Mouse (Mus musculus): ENCODE data around the gene Ppp3ca. TPM values are rescaled to one million over a fixed set of nuclear protein-coding genes. Genes with fewer than 3 reads are reported as not detected.
A peak's percentile ranks its signal among the peaks of the same experiment; 100 is the strongest.

Ppp3ca gene
- polyA plus RNA-seq, 1 experiment from 2014 or later: 67.2 TPM

GRCm38 (mm10) chr3:136864306-136864705 is 194.4 kb downstream of the Ppp3ca start:
- no peak overlapping the region for H3K27ac ChIP-seq (replicated peaks in 1 of 2; ENCODE audit: control insufficient read depth in 1 of 2, insufficient read depth in 1 of 2, low read depth in 2 of 2, low read length in 2 of 2)
- H3K4me1 ChIP-seq (ENCODE audit: control insufficient read depth in 2 of 2, insufficient read depth in 2 of 2, low read length in 2 of 2): no peaks in the 10 kb centered on the region
- no peak for ATAC-seq (ENCODE audit: insufficient number of reproducible peaks, insufficient read depth, low FRiP score, low read depth)
- no peak overlapping the region for H3K4me2 ChIP-seq (ENCODE audit: low read length)
- H3K9me3 ChIP-seq (ENCODE audit: control insufficient read depth, low read length): no peaks in the 10 kb centered on the region
- H3K36me3 ChIP-seq (ENCODE audit: control insufficient read depth, insufficient read depth, low read length): no peaks in the 10 kb centered on the region
- no peaks in the 10 kb centered on the region for H3K27me3 ChIP-seq (ENCODE audit: control insufficient read depth, insufficient read depth, low read length)
- no peak overlapping the region for H3K9ac ChIP-seq (ENCODE audit: low read length)
- H3K4me3 ChIP-seq (ENCODE audit: control insufficient read depth in 1 of 2, insufficient read depth in 1 of 2, low read depth in 1 of 2, low read length in 2 of 2): no peak overlapping the region

DNA sequence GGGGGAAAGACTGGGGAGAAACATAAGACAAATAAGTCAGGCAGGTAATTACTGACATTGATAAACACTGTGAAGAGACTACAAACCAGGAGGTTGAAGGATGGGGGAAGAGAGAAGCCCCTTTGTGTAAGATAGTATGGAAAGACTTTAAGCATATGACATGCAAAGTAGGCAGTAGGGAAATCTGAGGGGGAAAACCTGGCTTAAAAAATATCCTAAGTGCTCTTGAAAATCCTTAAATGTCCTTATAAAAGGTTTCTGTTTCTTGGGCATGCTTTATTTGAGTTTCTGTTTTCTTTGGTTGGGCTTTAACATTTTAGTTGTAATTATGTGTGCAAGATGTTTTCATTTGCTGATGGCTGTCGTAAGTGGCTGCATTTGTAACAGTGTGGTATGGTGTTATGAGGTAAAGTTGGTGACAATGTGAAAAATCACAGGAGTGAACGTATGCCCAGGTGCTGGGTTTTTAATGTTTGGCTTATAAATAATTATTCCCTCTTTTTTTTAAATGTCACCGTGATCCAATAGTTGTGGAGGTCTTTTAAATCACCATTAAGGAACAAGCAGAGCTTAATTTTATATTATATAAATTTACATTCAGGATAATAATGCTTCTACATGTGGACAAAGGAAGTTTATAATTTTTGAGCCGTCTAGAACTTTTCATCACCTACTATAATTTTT is 195.4 kb downstream of the Ppp3ca start:
- H3K9me3 ChIP-seq (ENCODE audit: control insufficient read depth, low read length): no peaks in the 10 kb centered on the region

DNA sequence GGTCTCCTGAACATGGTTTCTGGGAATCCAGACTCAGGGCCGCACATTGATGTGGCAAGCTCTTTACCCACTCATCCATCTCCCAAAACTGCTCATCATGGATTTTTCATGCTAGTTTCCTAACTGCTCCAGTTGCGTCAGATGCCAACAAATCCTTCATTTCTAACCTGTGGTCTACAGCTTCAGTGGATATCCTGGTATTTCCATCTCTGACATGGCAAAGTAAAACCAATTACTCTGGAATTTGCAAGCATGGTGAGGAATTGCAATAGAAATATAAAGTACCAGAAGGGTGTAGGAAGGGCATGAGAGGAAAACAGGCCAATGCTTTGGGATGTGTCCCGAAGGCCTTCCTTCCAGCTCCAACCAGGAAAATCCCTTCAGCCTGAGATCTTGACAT is 196.2 kb downstream of the Ppp3ca start:
- no peaks in the 10 kb centered on the region for H3K36me3 ChIP-seq (ENCODE audit: control insufficient read depth, insufficient read depth, low read length)
- H3K4me3 ChIP-seq (ENCODE audit: control insufficient read depth in 1 of 2, insufficient read depth in 1 of 2, low read depth in 1 of 2, low read length in 2 of 2): no peak overlapping the region
- no peaks in the 10 kb centered on the region for H3K27me3 ChIP-seq (ENCODE audit: control insufficient read depth, insufficient read depth, low read length)
- H3K9me3 ChIP-seq (ENCODE audit: control insufficient read depth, low read length): no peaks in the 10 kb centered on the region
- no peak overlapping the region for H3K9ac ChIP-seq (ENCODE audit: low read length)
- H3K4me2 ChIP-seq (ENCODE audit: low read length): no peak overlapping the region
- WGBS: 94% methylated on average over 3 of the region's 3 CpGs
- H3K27ac ChIP-seq (replicated peaks in 1 of 2; ENCODE audit: control insufficient read depth in 1 of 2, insufficient read depth in 1 of 2, low read depth in 2 of 2, low read length in 2 of 2): no peak overlapping the region
- H3K4me1 ChIP-seq (ENCODE audit: control insufficient read depth in 2 of 2, insufficient read depth in 2 of 2, low read length in 2 of 2): peaks cover 0 to 2% of the 10 kb centered on the region in 2 experiments; a peak in 2 of 4 replicates
- ATAC-seq (ENCODE audit: insufficient number of reproducible peaks, insufficient read depth, low FRiP score, low read depth): no peak

More for the DNA sequence above, 195.4 kb downstream of the Ppp3ca start:
- H3K4me3 ChIP-seq (ENCODE audit: control insufficient read depth in 1 of 2, insufficient read depth in 1 of 2, low read depth in 1 of 2, low read length in 2 of 2): no peak overlapping the region
- H3K9ac ChIP-seq (ENCODE audit: low read length): no peak overlapping the region
- H3K4me1 ChIP-seq (ENCODE audit: control insufficient read depth in 2 of 2, insufficient read depth in 2 of 2, low read length in 2 of 2): no peaks in the 10 kb centered on the region
- H3K27ac ChIP-seq (replicated peaks in 1 of 2; ENCODE audit: control insufficient read depth in 1 of 2, insufficient read depth in 1 of 2, low read depth in 2 of 2, low read length in 2 of 2): no peak overlapping the region
- no peaks in the 10 kb centered on the region for H3K27me3 ChIP-seq (ENCODE audit: control insufficient read depth, insufficient read depth, low read length)
- H3K36me3 ChIP-seq (ENCODE audit: control insufficient read depth, insufficient read depth, low read length): no peaks in the 10 kb centered on the region
- no peak overlapping the region for H3K4me2 ChIP-seq (ENCODE audit: low read length)
- no peak for ATAC-seq (ENCODE audit: insufficient number of reproducible peaks, insufficient read depth, low FRiP score, low read depth)
- WGBS: 79% methylated on average over 4 of the region's 4 CpGs

DNA sequence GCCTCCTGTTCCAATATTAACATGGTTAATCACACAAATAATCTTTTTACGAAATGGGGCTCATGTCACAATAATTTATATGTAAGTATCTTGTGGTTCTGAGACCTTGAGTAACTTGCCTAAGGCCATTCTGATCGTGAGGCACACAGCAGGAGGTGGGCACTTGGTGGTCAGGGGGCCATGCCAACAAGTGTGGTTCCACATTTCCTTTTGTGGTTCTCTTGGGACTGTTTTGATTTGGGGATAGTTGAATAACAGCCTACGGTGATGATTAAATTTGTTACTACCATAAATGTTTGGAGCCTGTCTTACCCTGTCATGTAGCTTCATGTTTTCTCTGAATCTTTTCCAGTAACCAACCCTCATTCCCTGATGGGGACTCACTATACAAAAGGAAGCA is 196.6 kb downstream of the Ppp3ca start:
- 89% methylated on average over 3 of the region's 3 CpGs for WGBS
- H3K9ac ChIP-seq (ENCODE audit: low read length): no peak overlapping the region
- no peak overlapping the region for H3K4me2 ChIP-seq (ENCODE audit: low read length)
- H3K4me3 ChIP-seq (ENCODE audit: control insufficient read depth in 1 of 2, insufficient read depth in 1 of 2, low read depth in 1 of 2, low read length in 2 of 2): no peak overlapping the region
- no peak for ATAC-seq (ENCODE audit: insufficient number of reproducible peaks, insufficient read depth, low FRiP score, low read depth)
- H3K9me3 ChIP-seq (ENCODE audit: control insufficient read depth, low read length): no peaks in the 10 kb centered on the region
- no peaks in the 10 kb centered on the region for H3K36me3 ChIP-seq (ENCODE audit: control insufficient read depth, insufficient read depth, low read length)
- H3K27ac ChIP-seq (replicated peaks in 1 of 2; ENCODE audit: control insufficient read depth in 1 of 2, insufficient read depth in 1 of 2, low read depth in 2 of 2, low read length in 2 of 2): no peak overlapping the region
- H3K4me1 ChIP-seq (ENCODE audit: control insufficient read depth in 2 of 2, insufficient read depth in 2 of 2, low read length in 2 of 2): peaks cover 2 to 7% of the 10 kb centered on the region in 2 experiments; a peak in 3 of 4 replicates
- no peaks in the 10 kb centered on the region for H3K27me3 ChIP-seq (ENCODE audit: control insufficient read depth, insufficient read depth, low read length)

GRCm38 (mm10) chr3:136867366-136867765 is 197.4 kb downstream of the Ppp3ca start:
- H3K27me3 ChIP-seq (ENCODE audit: control insufficient read depth, insufficient read depth, low read length): no peaks in the 10 kb centered on the region
- H3K4me1 ChIP-seq (ENCODE audit: control insufficient read depth in 2 of 2, insufficient read depth in 2 of 2, low read length in 2 of 2): peaks cover 6 to 12% of the 10 kb centered on the region in 2 experiments; a peak in 3 of 4 replicates
- 91% methylated on average over 2 of the region's 2 CpGs for WGBS
- H3K27ac ChIP-seq (replicated peaks in 1 of 2; ENCODE audit: control insufficient read depth in 1 of 2, insufficient read depth in 1 of 2, low read depth in 2 of 2, low read length in 2 of 2): no peak overlapping the region
- H3K36me3 ChIP-seq (ENCODE audit: control insufficient read depth, insufficient read depth, low read length): no peaks in the 10 kb centered on the region
- H3K4me2 ChIP-seq (ENCODE audit: low read length): no peak overlapping the region
- no peak overlapping the region for H3K4me3 ChIP-seq (ENCODE audit: control insufficient read depth in 1 of 2, insufficient read depth in 1 of 2, low read depth in 1 of 2, low read length in 2 of 2)
- no peak overlapping the region for H3K9ac ChIP-seq (ENCODE audit: low read length)
- no peak for ATAC-seq (ENCODE audit: insufficient number of reproducible peaks, insufficient read depth, low FRiP score, low read depth)
- no peaks in the 10 kb centered on the region for H3K9me3 ChIP-seq (ENCODE audit: control insufficient read depth, low read length)

DNA sequence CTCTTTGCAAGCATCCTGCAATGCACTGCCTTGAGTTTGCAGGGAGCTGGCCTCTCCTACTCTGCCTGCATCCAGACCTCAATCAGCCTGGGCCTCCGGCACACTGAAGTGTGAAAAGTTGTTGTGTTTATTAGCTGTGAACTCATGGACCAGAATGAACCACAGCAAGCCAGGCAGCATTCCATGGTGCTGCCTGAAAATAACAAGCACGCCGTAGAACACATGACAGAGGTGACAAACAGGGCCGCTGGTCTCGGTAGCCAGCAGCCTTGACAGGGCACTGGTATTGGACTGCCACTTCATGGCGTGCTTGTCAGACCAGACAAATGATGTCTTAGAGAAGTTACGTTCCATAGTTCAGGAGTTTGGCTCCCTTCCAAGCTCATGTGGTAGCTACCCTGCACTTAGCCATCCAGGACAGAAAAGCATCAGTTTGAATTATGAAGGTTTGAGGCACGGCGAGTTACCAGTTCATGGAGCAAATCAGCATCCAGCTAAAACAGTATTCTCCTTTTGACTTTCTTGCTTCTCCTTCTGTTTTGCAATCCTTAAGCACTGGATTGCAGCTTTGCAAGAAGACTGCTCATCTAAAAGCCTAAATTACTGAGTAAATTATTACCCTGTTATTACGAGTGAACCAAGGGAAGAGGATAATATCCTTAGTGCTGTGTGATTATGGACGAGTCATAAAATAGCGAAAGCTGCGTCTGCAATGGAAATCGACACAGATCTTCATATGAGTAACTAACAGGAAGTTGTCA is 202.0 kb downstream of the Ppp3ca start:
- peak overlapping the region; percentile 13 to 30; a peak in 1 of 4 replicates for H3K27ac ChIP-seq (replicated peaks in 1 of 2; ENCODE audit: control insufficient read depth in 1 of 2, insufficient read depth in 1 of 2, low read depth in 2 of 2, low read length in 2 of 2)
- WGBS: 52% methylated on average over 14 of the region's 14 CpGs
- no peak overlapping the region for H3K9ac ChIP-seq (ENCODE audit: low read length)
- peaks cover 8 to 12% of the 10 kb centered on the region in 2 experiments for H3K4me1 ChIP-seq (ENCODE audit: control insufficient read depth in 2 of 2, insufficient read depth in 2 of 2, low read length in 2 of 2)
- H3K27me3 ChIP-seq (ENCODE audit: control insufficient read depth, insufficient read depth, low read length): no peaks in the 10 kb centered on the region
- H3K4me3 ChIP-seq (ENCODE audit: control insufficient read depth in 1 of 2, insufficient read depth in 1 of 2, low read depth in 1 of 2, low read length in 2 of 2): no peak overlapping the region
- H3K4me2 ChIP-seq (ENCODE audit: low read length): peak overlapping the region; percentile 32
- ATAC-seq (ENCODE audit: insufficient number of reproducible peaks, insufficient read depth, low FRiP score, low read depth): peak; percentile 73
- H3K36me3 ChIP-seq (ENCODE audit: control insufficient read depth, insufficient read depth, low read length): no peaks in the 10 kb centered on the region
- no peaks in the 10 kb centered on the region for H3K9me3 ChIP-seq (ENCODE audit: control insufficient read depth, low read length)

DNA sequence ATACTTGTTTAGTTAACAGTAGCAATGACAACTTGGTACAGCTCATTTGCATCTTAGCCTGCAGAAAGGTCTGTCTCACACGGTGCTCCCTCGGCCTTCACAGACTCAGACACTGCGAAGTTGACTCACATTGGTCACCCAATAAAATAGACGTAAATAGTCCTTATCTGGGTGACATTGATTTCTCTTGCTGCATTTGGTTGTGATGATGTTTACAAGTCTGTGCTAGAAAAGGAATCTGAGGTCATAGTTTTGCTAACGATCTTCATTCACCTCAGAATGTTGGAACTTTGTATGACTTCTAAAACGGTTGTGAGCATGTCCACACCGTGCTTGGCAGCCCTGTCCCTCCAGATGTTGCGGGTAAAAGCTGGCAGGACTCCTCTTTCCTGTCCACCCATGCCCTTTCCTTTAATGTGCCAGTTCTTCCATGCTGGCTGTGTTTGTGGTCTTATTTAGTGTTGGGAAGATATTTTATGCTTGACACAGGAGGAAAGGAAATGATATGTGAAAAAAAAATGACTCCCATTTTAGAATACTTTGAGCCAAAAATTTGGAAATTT is 202.7 kb downstream of the Ppp3ca start:
- Histone ChIP-seq H3K27ac (replicated peaks in 1 of 2; ENCODE audit: control insufficient read depth in 1 of 2, insufficient read depth in 1 of 2, low read depth in 2 of 2, low read length in 2 of 2) (no peak overlapping the region), H3K27me3 (ENCODE audit: control insufficient read depth, insufficient read depth, low read length) (no peaks in the 10 kb centered on the region)
- 72% methylated on average over 8 of the region's 8 CpGs for WGBS

More for the DNA sequence above, 202.7 kb downstream of the Ppp3ca start:
- Histone ChIP-seq H3K9ac (ENCODE audit: low read length) (no peak overlapping the region), H3K4me2 (ENCODE audit: low read length) (no peak overlapping the region), H3K4me1 (ENCODE audit: control insufficient read depth in 2 of 2, insufficient read depth in 2 of 2, low read length in 2 of 2) (peaks cover 8 to 12% of the 10 kb centered on the region in 2 experiments), H3K9me3 (ENCODE audit: control insufficient read depth, low read length) (no peaks in the 10 kb centered on the region), H3K4me3 (ENCODE audit: control insufficient read depth in 1 of 2, insufficient read depth in 1 of 2, low read depth in 1 of 2, low read length in 2 of 2) (no peak overlapping the region), H3K36me3 (ENCODE audit: control insufficient read depth, insufficient read depth, low read length) (peaks cover 2% of the 10 kb centered on the region)
- ATAC-seq (ENCODE audit: insufficient number of reproducible peaks, insufficient read depth, low FRiP score, low read depth): no peak

Data from heart, embryonic 14.5 days (tissue).